Mouse (Mus musculus) C2C12 (cell line): ENCODE measurements at regions not wholly inside any gene's neighbourhood (a gene's known extent, or its start where the extent isn't known, plus 50 kb on each side); places are given as distances from the start of the nearest gene placed in this dataset.

Source experiments
- CTCF ChIP-seq: IDR thresholded peaks from one replicate; pipeline ENCODE4 v1.5.1; 2011; ENCODE audit not compliant: control insufficient read depth, insufficient read depth, insufficient read length
- FOSL1 ChIP-seq: IDR thresholded peaks from one replicate; pipeline ENCODE4 v1.8.0; 2011; ENCODE audit warnings: mild to moderate bottlenecking, low read length; ENCODE audit not compliant: poor library complexity, insufficient read depth, severe bottlenecking
- MAX ChIP-seq: IDR thresholded peaks from one replicate; pipeline ENCODE4 v1.6.1; 2011; ENCODE audit warnings: mild to moderate bottlenecking, control low read depth
- USF1 ChIP-seq: IDR thresholded peaks from one replicate; pipeline ENCODE4 v1.6.1; 2011; ENCODE audit warnings: low read depth, mild to moderate bottlenecking, control low read depth, moderate library complexity

GRCm38 (mm10) chr8:11145251-11145650 lies 137.0 kb upstream of the Irs2 start:
- TF ChIP-seq CTCF (no peak), USF1 (no peak), FOSL1 (no peak), MAX (no peak)
